Mouse (Mus musculus): Measurements from ENCODE around the gene Rnf180. TPM values are rescaled to one million over a fixed set of nuclear protein-coding genes. Genes with fewer than 3 reads are reported as not detected.

Rnf180 gene
- not detected for polyA plus RNA-seq (2017; shearing (Covaris generic))

GRCm38 (mm10) chr13:105294715-105295114, at the start of gene Rnf180:
Gene Rnf180, minus strand, starts transcription at chr13:105294815.

GRCm38 (mm10) chr13:105081862-105082261, 212.8 kb downstream of the Rnf180 start, which contains the start of gene 4933425L06Rik:
Gene 4933425L06Rik, plus strand, starts transcription at chr13:105082122.

Other genes starting within 250 kb of the Rnf180 start
- gene Rgs7bp, start 239.9 kb downstream of the Rnf180 start, polyA plus RNA-seq (2017; shearing (Covaris generic)) = not detected
- not detected for gene 4933425L06Rik, start 212.7 kb downstream of the Rnf180 start, polyA plus RNA-seq (2017; shearing (Covaris generic))
- not detected for gene Htr1a, start 148.8 kb upstream of the Rnf180 start, polyA plus RNA-seq (2017; shearing (Covaris generic))

Data from effector memory CD4-positive, alpha-beta T cell, adult 5 months (primary cell).